Mouse (Mus musculus) forebrain, embryonic 12.5 days (tissue): Measurements from ENCODE around the gene Faf2. TPM values are rescaled to one million over a fixed set of nuclear protein-coding genes. Genes with fewer than 3 reads are reported as not detected.
A peak's percentile ranks its signal among the peaks of the same experiment; 100 is the strongest.

Experiments
- ATAC-seq: fragments of 200-750 bp; cut with Nextera tagmentation; 2 replicates; pipeline ENCODE4 v1.8.0; 2017; ENCODE audit warnings: moderate TSS enrichment; ENCODE audit not compliant: low FRiP score
- H3K27ac ChIP-seq: fragments of 300-500 bp; sonication (generic); 2 replicates; pipeline ENCODE4 v1.5.1; 2016; ENCODE audit warnings: mild to moderate bottlenecking
- H3K27me3 ChIP-seq: fragments of 300-500 bp; sonication (generic); 2 replicates; pipeline ENCODE4 v1.6.1; 2016; ENCODE audit warnings: mild to moderate bottlenecking
- H3K36me3 ChIP-seq: fragments of 300-500 bp; sonication (generic); replicated peaks from 2 replicates; pipeline ENCODE4 v1.6.1; 2016; ENCODE audit warnings: mild to moderate bottlenecking
- H3K4me1 ChIP-seq: fragments of 300-500 bp; sonication (generic); 2 replicates; pipeline ENCODE4 v1.6.1; 2016
- H3K4me2 ChIP-seq: fragments of 300-500 bp; sonication (generic); 2 replicates; pipeline ENCODE4 v1.6.1; 2016; ENCODE audit warnings: mild to moderate bottlenecking, moderate library complexity
- H3K4me3 ChIP-seq: fragments of 300-500 bp; sonication (generic); replicated peaks from 2 replicates; pipeline ENCODE4 v1.5.1; 2016; ENCODE audit warnings: mild to moderate bottlenecking
- H3K9ac ChIP-seq: fragments of 300-500 bp; sonication (generic); 2 replicates; pipeline ENCODE4 v1.6.1; 2016; ENCODE audit warnings: mild to moderate bottlenecking
- H3K9me3 ChIP-seq: fragments of 300-500 bp; sonication (generic); 2 replicates; pipeline ENCODE4 v1.6.1; 2016
- WGBS: fragments of 180-500 bp; shearing (Covaris S2); methylation state at CpG from one replicate; pipeline ENCODE4 v1.1.7; 2016; 5-methylcytosine and 5-hydroxymethylcytosine counted together
- microRNA-seq: library from miRNA; unstranded; fragments of <30 nt; microRNA quantifications from one replicate; pipeline ENCODE4, GENCODE M21; 2017
- polyA plus RNA-seq: library from polyadenylated mRNA; unstranded; fragments of >200 nt; fragmentation: Nextera tagmentation; extraction: Ambion mirVana; gene quantifications from 2 replicates; pipeline ENCODE4 v1.2.1, GENCODE M21; 2016

Faf2 gene
- polyA plus RNA-seq, 1 experiment from 2014 or later, result 76.7 TPM

- Histone ChIP-seq H3K9ac (peak overlapping the region; percentile 59), H3K4me1 (peaks cover 20% of the 10 kb centered on the region), H3K4me3 (peak overlapping the region; percentile 97), H3K36me3 (no peaks in the 10 kb centered on the region), H3K4me2 (peak overlapping the region; percentile 80), H3K27me3 (0 out of 2 replicates have a peak, but pooled peaks cover 4% of the 10 kb centered on the region), H3K9me3 (no peaks in the 10 kb centered on the region), H3K27ac (peak overlapping the region; percentile 91)
- peak; percentile 85 for ATAC-seq
- WGBS, result 18% methylated on average over 26 of the region's 26 CpGs
These were observed 72.9 kb downstream of the Faf2 start for GRCm38 (mm10) chr13:54694348-54695060.

- Histone ChIP-seq H3K4me1 (peaks cover 20% of the 10 kb centered on the region), H3K9ac (no peak overlapping the region), H3K36me3 (no peaks in the 10 kb centered on the region), H3K4me3 (no peak overlapping the region), H3K4me2 (no peak overlapping the region), H3K9me3 (no peaks in the 10 kb centered on the region), H3K27me3 (0 out of 2 replicates have a peak, but pooled peaks cover 4% of the 10 kb centered on the region), H3K27ac (no peak overlapping the region)
- ATAC-seq, result no peak
- 91% methylated on average over 11 of the region's 11 CpGs for WGBS
These were observed 74.1 kb downstream of the Faf2 start for GRCm38 (mm10) chr13:54695479-54696230.

- H3K36me3 ChIP-seq, result no peaks in the 10 kb centered on the region
- no peak within 1 kb of the TSS for H3K4me3 ChIP-seq
- H3K27ac ChIP-seq, result no peak within 1 kb of the TSS
- H3K4me2 ChIP-seq, result no peak within 1 kb of the TSS
- no peak for ATAC-seq
- 79% methylated on average over 5 of the region's 5 CpGs for WGBS
- no peaks in the 10 kb centered on the region for H3K9me3 ChIP-seq
- no peaks in the 10 kb centered on the region for H3K4me1 ChIP-seq
- no peak within 1 kb of the TSS for H3K9ac ChIP-seq
- no peaks in the 10 kb centered on the region for H3K27me3 ChIP-seq
These were observed 79.7 kb downstream of the Faf2 start, which contains the start of gene Cdhr2 for GRCm38 (mm10) chr13:54701243-54701642. Gene Cdhr2, plus strand, starts transcription at chr13:54701461.

GRCm38 (mm10) chr13:54702507-54702906 lies 80.9 kb downstream of the Faf2 start:
- H3K4me2 ChIP-seq, result no peak overlapping the region
- no peaks in the 10 kb centered on the region for H3K9me3 ChIP-seq
- no peaks in the 10 kb centered on the region for H3K36me3 ChIP-seq
- no peak overlapping the region for H3K9ac ChIP-seq
- WGBS, result 72% methylated on average over 7 of the region's 7 CpGs
- H3K4me1 ChIP-seq, result no peaks in the 10 kb centered on the region
- H3K27ac ChIP-seq, result no peak overlapping the region
- no peak overlapping the region for H3K4me3 ChIP-seq
- no peak for ATAC-seq
- H3K27me3 ChIP-seq, result no peaks in the 10 kb centered on the region

- no peak overlapping the region for H3K4me3 ChIP-seq
- ATAC-seq, result no peak
- H3K4me2 ChIP-seq, result no peak overlapping the region
These were observed 83.3 kb downstream of the Faf2 start for GRCm38 (mm10) chr13:54704890-54705289.

GRCm38 (mm10) chr13:54710866-54711265 lies 89.3 kb downstream of the Faf2 start:
- WGBS, result 78% methylated on average over 3 of the region's 3 CpGs
- ATAC-seq, result no peak
- no peak overlapping the region for H3K4me3 ChIP-seq

More at GRCm38 (mm10) chr13:54704890-54705289, 83.3 kb downstream of the Faf2 start:
- H3K9ac ChIP-seq, result no peak overlapping the region
- H3K27ac ChIP-seq, result no peak overlapping the region
- H3K9me3 ChIP-seq, result no peaks in the 10 kb centered on the region
- no peaks in the 10 kb centered on the region for H3K36me3 ChIP-seq
- WGBS, result 51% methylated on average over 6 of the region's 6 CpGs
- 0 out of 2 replicates have a peak, but pooled peaks cover 8% of the 10 kb centered on the region for H3K27me3 ChIP-seq
- H3K4me1 ChIP-seq, result no peaks in the 10 kb centered on the region

More at GRCm38 (mm10) chr13:54710866-54711265, 89.3 kb downstream of the Faf2 start:
- H3K9me3 ChIP-seq, result no peaks in the 10 kb centered on the region
- H3K27ac ChIP-seq, result no peak overlapping the region
- peaks cover 10% of the 10 kb centered on the region; the same call in 1 of the 2 replicates for H3K27me3 ChIP-seq
- no peak overlapping the region for H3K4me2 ChIP-seq
- no peaks in the 10 kb centered on the region for H3K4me1 ChIP-seq
- H3K36me3 ChIP-seq, result no peaks in the 10 kb centered on the region
- H3K9ac ChIP-seq, result no peak overlapping the region

Small RNAs within 50 kb of the gene (microRNA-seq; reads per million reads assigned to microRNA genes)
- not detected for gene Gm24195

Other genes starting within 250 kb of the Faf2 start
- gene Thoc3, start 152.9 kb upstream of the Faf2 start, polyA plus RNA-seq, result 125 and 134 TPM in 2 replicates
- gene Simc1, start 118.0 kb upstream of the Faf2 start, polyA plus RNA-seq, result 20.3 and 20.8 TPM in 2 replicates
- gene 4833439L19Rik, start 56.3 kb upstream of the Faf2 start, polyA plus RNA-seq, result 243 and 259 TPM in 2 replicates
- gene Arl10, start 46.8 kb upstream of the Faf2 start, polyA plus RNA-seq, result 44.4 and 50.3 TPM in 2 replicates
- gene Nop16, start 31.7 kb upstream of the Faf2 start, polyA plus RNA-seq, result 60.4 and 62.0 TPM in 2 replicates
- 166 and 167 TPM in 2 replicates for gene Higd2a, start 31.6 kb upstream of the Faf2 start, polyA plus RNA-seq
- gene Cltb, start 10.4 kb upstream of the Faf2 start, polyA plus RNA-seq, result 32.7 and 34.6 TPM in 2 replicates
- gene Rnf44, start 72.1 kb downstream of the Faf2 start, polyA plus RNA-seq, result 102 and 113 TPM in 2 replicates
- gene Cdhr2, start 79.7 kb downstream of the Faf2 start, polyA plus RNA-seq, result 0.05 TPM in 1 of 2 replicates, not detected in the other
- gene Gprin1, start 128.1 kb downstream of the Faf2 start, polyA plus RNA-seq, result 4.3 and 11.3 TPM in 2 replicates
- gene Sncb, start 144.8 kb downstream of the Faf2 start, polyA plus RNA-seq, result 2.7 and 3.6 TPM in 2 replicates
- not detected in 2 replicates for gene Eif4e1b, start 162.2 kb downstream of the Faf2 start, polyA plus RNA-seq
- gene Tspan17, start 167.6 kb downstream of the Faf2 start, polyA plus RNA-seq, result 12.8 and 14.2 TPM in 2 replicates